Mouse (Mus musculus): ENCODE measurements around the gene D130043K22Rik. TPM values are rescaled to one million over a fixed set of nuclear protein-coding genes. Genes with fewer than 3 reads are reported as not detected.

D130043K22Rik gene
- polyA plus RNA-seq, 1 experiment = not detected

- H3K27me3 ChIP-seq (replicated peaks) = peaks cover 12% of the 10 kb centered on the region
- TF ChIP-seq FLI1 (IDR thresholded peaks at IDR 0.05; ENCODE audit: low read length) (no peak), GATA1 (IDR thresholded peaks at IDR 0.05; ENCODE audit: borderline replicate concordance, low read length) (no peak)
- no peaks in the 10 kb centered on the region for H3K4me1 ChIP-seq
- no peaks in the 10 kb centered on the region for H3K36me3 ChIP-seq (replicated peaks; ENCODE audit: low read length)
- H3K9me3 ChIP-seq = no peaks in the 10 kb centered on the region
- no peak overlapping the region for H3K4me3 ChIP-seq (replicated peaks)
Observed at GRCm38 (mm10) chr13:24914915-24915314, 70.0 kb downstream of the D130043K22Rik start.

- H3K36me3 ChIP-seq (replicated peaks; ENCODE audit: low read length) = no peaks in the 10 kb centered on the region
- H3K4me1 ChIP-seq = peaks cover 3% of the 10 kb centered on the region; the same call in 1 of the 2 replicates
- peaks cover 12% of the 10 kb centered on the region for H3K27me3 ChIP-seq (replicated peaks)
- TF ChIP-seq FLI1 (IDR thresholded peaks at IDR 0.05; ENCODE audit: low read length) (no peak), GATA1 (IDR thresholded peaks at IDR 0.05; ENCODE audit: borderline replicate concordance, low read length) (no peak)
- H3K9me3 ChIP-seq = no peaks in the 10 kb centered on the region
- no peak overlapping the region for H3K4me3 ChIP-seq (replicated peaks)
Observed at GRCm38 (mm10) chr13:24915831-24916230, 70.9 kb downstream of the D130043K22Rik start.

DNA sequence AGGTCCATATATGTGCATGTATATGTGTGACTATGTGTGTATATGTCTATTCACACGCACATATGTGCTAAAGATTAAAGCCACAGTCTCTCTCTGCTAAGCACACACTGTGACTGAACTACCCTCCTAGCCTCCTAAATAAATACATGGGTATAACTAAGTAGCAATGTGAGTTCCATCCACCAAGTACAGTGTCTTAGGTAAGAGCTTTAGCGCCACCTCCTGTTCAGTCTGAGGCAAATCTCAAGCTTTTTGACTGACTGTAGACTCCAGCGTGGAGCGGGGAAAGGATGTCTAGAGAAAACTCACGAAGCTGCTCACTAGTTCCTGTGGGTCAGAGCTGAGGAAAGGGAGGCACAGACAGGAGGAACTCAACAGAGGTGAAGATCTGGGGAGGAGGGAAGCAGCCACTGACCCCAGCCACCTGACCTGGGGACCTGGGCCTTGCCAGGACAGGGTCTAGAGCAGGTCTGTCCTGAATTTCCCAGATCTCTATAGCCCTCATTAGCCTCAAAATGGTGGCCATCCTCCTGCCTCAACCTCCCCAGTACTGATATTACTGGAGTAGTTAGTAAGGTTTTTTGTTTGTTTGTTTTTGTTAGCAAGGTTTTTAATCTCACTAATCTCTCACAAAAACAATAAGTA, 75.5 kb downstream of the D130043K22Rik start:
- peaks cover 3% of the 10 kb centered on the region; the same call in 1 of the 2 replicates for H3K4me1 ChIP-seq
- TF ChIP-seq GATA1 (IDR thresholded peaks at IDR 0.05; ENCODE audit: borderline replicate concordance, low read length) (no peak), FLI1 (IDR thresholded peaks at IDR 0.05; ENCODE audit: low read length) (no peak)
- H3K36me3 ChIP-seq (replicated peaks; ENCODE audit: low read length) = no peaks in the 10 kb centered on the region
- peaks cover 17% of the 10 kb centered on the region for H3K27me3 ChIP-seq (replicated peaks)
- H3K4me3 ChIP-seq (replicated peaks) = no peak overlapping the region
- H3K9me3 ChIP-seq = no peaks in the 10 kb centered on the region

- Histone ChIP-seq H3K27me3 (replicated peaks) (peaks cover 17% of the 10 kb centered on the region), H3K9me3 (no peaks in the 10 kb centered on the region), H3K4me1 (peaks cover 3% of the 10 kb centered on the region; the same call in 1 of the 2 replicates), H3K36me3 (replicated peaks; ENCODE audit: low read length) (no peaks in the 10 kb centered on the region), H3K4me3 (replicated peaks) (no peak overlapping the region)
- TF ChIP-seq GATA1 (IDR thresholded peaks at IDR 0.05; ENCODE audit: borderline replicate concordance, low read length) = no peak
- TF ChIP-seq FLI1 (IDR thresholded peaks at IDR 0.05; ENCODE audit: low read length) = no peak
Observed at GRCm38 (mm10) chr13:24921281-24921680, 76.3 kb downstream of the D130043K22Rik start.

- Histone ChIP-seq H3K9me3 (no peaks in the 10 kb centered on the region), H3K36me3 (replicated peaks; ENCODE audit: low read length) (no peaks in the 10 kb centered on the region), H3K4me1 (peaks cover 3% of the 10 kb centered on the region; the same call in 1 of the 2 replicates), H3K4me3 (replicated peaks) (no peak overlapping the region), H3K27me3 (replicated peaks) (peaks cover 29% of the 10 kb centered on the region)
- no peak for TF ChIP-seq GATA1 (IDR thresholded peaks at IDR 0.05; ENCODE audit: borderline replicate concordance, low read length)
- TF ChIP-seq FLI1 (IDR thresholded peaks at IDR 0.05; ENCODE audit: low read length) = no peak
Observed at GRCm38 (mm10) chr13:24923991-24924390, 79.1 kb downstream of the D130043K22Rik start.

- H3K4me3 ChIP-seq (replicated peaks) = no peak overlapping the region
- TF ChIP-seq FLI1 (IDR thresholded peaks at IDR 0.05; ENCODE audit: low read length) (no peak), GATA1 (IDR thresholded peaks at IDR 0.05; ENCODE audit: borderline replicate concordance, low read length) (no peak)
- no peaks in the 10 kb centered on the region for H3K36me3 ChIP-seq (replicated peaks; ENCODE audit: low read length)
- peaks cover 44% of the 10 kb centered on the region for H3K27me3 ChIP-seq (replicated peaks)
- peaks cover 12% of the 10 kb centered on the region for H3K9me3 ChIP-seq
- peaks cover 14% of the 10 kb centered on the region for H3K4me1 ChIP-seq
Observed at GRCm38 (mm10) chr13:24930591-24930990, 85.7 kb downstream of the D130043K22Rik start.

GRCm38 (mm10) chr13:24933199-24933598, 88.3 kb downstream of the D130043K22Rik start:
- TF ChIP-seq GATA1 (IDR thresholded peaks at IDR 0.05; ENCODE audit: borderline replicate concordance, low read length) (no peak), FLI1 (IDR thresholded peaks at IDR 0.05; ENCODE audit: low read length) (no peak)
- peaks cover 17% of the 10 kb centered on the region for H3K9me3 ChIP-seq
- H3K4me1 ChIP-seq = peaks cover 28% of the 10 kb centered on the region
- peak overlapping the region; percentile 14 for H3K4me3 ChIP-seq (replicated peaks)
- peaks cover 62% of the 10 kb centered on the region for H3K27me3 ChIP-seq (replicated peaks)
- no peaks in the 10 kb centered on the region for H3K36me3 ChIP-seq (replicated peaks; ENCODE audit: low read length)

DNA sequence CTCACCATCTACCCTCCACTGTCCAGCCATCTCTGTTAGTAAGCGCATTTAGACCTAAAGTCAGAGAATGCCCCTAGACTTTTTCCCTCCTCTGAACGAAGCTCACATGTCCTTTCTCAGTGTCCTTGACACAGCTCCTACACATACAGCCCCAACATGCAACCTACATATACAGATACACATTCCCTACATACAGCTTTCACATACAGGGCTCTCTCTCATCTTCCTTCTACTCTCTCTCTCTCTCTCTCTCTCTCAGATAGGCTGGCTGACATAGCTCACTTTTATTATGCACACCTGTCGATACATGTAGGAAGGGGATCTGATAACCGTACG, 91.8 kb downstream of the D130043K22Rik start:
- peaks cover 67% of the 10 kb centered on the region for H3K27me3 ChIP-seq (replicated peaks)
- H3K4me3 ChIP-seq (replicated peaks) = peak overlapping the region; percentile 94

DNA sequence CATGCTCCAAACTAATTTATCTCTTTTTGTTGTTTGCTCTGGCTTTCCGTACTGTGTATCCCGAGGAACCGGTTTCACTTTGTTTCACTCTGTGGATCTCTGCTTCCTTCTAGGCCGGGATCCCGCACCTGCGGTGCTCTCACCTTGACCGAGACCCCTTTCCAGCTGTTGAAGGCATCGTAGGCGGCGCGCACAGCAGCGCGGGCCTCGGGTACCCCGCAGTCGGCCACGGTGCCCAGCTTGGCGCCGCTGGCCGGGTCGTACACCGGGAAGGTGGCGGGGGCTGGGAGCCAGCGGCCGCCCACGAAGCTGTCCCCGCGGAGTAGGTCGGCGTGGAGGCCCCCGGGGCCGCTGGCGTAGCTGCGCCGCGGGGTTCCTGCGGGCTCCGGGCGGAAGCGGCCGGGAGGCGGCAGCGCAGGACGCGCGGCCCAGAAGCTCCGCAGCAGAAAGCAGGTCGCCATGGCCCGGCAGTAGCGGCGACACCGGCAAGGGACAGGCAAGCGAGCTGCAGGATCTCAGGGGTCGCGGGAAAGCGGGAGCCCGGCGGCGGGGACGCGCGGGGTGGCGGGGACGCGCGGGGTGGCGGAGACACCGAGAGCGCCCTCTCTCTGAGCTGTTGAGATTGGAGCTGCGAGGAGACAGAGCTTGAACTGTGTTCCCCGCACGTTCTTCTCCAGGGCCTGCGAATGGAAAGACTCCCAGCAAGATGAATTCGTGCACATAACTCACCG, 92.3 kb downstream of the D130043K22Rik start, which contains the start of gene Aldh5a1:
TSS of gene Aldh5a1 (minus strand) at position 554 of the 731 bp plus-strand sequence.
- Histone ChIP-seq H3K9me3 (peaks cover 17% of the 10 kb centered on the region), H3K36me3 (replicated peaks; ENCODE audit: low read length) (no peaks in the 10 kb centered on the region), H3K4me1 (peaks cover 24% of the 10 kb centered on the region), H3K27me3 (replicated peaks) (peaks cover 66% of the 10 kb centered on the region), H3K4me3 (replicated peaks) (peak within 1 kb of the TSS; percentile 94)
- TF ChIP-seq GATA1 (IDR thresholded peaks at IDR 0.05; ENCODE audit: borderline replicate concordance, low read length) (no peak), FLI1 (IDR thresholded peaks at IDR 0.05; ENCODE audit: low read length) (no peak)

More for the DNA sequence above, 91.8 kb downstream of the D130043K22Rik start:
- TF ChIP-seq FLI1 (IDR thresholded peaks at IDR 0.05; ENCODE audit: low read length) = no peak
- no peak for TF ChIP-seq GATA1 (IDR thresholded peaks at IDR 0.05; ENCODE audit: borderline replicate concordance, low read length)
- peaks cover 17% of the 10 kb centered on the region for H3K9me3 ChIP-seq
- H3K36me3 ChIP-seq (replicated peaks; ENCODE audit: low read length) = no peaks in the 10 kb centered on the region
- peaks cover 28% of the 10 kb centered on the region for H3K4me1 ChIP-seq

DNA sequence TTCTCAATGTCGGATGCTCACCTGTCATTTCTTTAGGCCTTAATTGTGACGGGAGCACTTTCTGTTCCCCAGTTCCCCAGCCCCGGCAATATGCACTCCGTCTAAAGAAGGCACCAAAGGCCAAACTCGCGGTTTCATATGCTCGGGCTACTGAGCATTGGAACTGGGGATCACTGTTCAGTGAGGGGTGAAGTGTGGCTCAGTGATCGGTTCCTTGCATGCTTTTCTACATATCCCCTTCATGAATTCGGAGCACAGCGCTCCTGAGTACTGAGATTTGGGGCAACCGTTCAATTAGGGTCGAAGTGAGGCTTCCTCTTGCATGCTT, 92.9 kb downstream of the D130043K22Rik start:
- Histone ChIP-seq H3K4me3 (replicated peaks) (peak overlapping the region; percentile 94), H3K27me3 (replicated peaks) (peaks cover 70% of the 10 kb centered on the region), H3K9me3 (peaks cover 17% of the 10 kb centered on the region), H3K4me1 (peaks cover 24% of the 10 kb centered on the region), H3K36me3 (replicated peaks; ENCODE audit: low read length) (no peaks in the 10 kb centered on the region)
- TF ChIP-seq FLI1 (IDR thresholded peaks at IDR 0.05; ENCODE audit: low read length) (no peak), GATA1 (IDR thresholded peaks at IDR 0.05; ENCODE audit: borderline replicate concordance, low read length) (no peak)

Data from megakaryocyte, embryonic 14.5 days (primary cell).